Mouse (Mus musculus): ENCODE measurements at regions not wholly inside any gene's neighbourhood (a gene's known extent, or its start where the extent isn't known, plus 50 kb on each side); places are given as distances from the start of the nearest gene placed in this dataset.

GRCm38 (mm10) chr7:82990708-82991107, 123.6 kb downstream of the Mex3b start:
- TF ChIP-seq POLR2A (IDR thresholded peaks at IDR 0.05; ENCODE audit: low read depth, low read length) = no peak
- no peak for TF ChIP-seq CTCF (conservative IDR thresholded peaks at IDR 0.05; ENCODE audit: insufficient read depth, insufficient read length, low read depth, low read length)
